Mouse (Mus musculus) frontal cortex, postnatal 25 days (tissue): ENCODE data around the gene Defb21.

Experiments
- DNase-seq, 2 experiments: peaks; one replicate each; pipeline ENCODE4 v3.0.0; 2022; ENCODE audit warnings: low spot score in 2 of 2

The Defb21 gene

GRCm38 (mm10) chr2:152572114-152572794 lies at the start of gene Defb21:
Defb21 (plus strand) TSS chr2:152572744.
- DNase-seq = no peak

DNA sequence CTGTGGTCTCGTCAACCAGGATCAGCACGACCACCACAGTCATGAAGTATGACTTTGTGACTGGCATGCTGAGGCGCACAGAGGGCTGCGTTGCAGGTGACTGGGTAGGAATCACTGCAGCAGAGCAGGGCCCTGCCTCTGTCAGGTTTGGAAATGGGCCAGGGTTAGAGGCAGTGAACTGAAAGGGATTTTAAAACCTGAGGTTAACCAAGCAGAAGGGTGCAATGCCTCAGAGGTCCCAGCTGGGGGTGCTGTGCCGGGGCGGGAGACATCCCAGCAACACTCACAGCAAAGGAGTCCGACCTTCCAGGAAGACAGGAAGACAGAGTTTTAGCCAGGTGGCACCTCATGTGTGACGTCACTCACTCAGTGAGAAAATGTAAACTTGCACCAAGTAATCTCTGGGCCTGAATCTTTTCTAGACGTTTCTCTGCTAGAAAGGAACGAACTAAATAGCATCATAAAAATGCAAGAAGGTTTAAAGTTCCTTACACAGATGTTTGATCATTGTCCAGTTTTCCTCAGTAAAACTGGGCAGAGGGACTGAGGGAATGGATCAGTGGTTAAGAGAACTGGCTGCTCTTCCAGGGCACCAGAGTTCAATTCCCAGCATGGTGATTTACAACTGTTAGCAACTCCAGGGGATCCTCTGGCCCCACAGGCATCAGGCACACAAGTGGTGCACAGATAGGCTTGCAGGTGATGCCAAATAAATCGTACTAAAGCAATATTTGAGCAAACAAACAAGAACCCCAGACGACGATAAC lies 32.4 kb upstream of the Defb21 start, which contains the start of gene Defb29:
Defb29 (minus strand) TSS at position 155 of the 767 bp plus-strand sequence.
- DNase-seq = no peak

DNA sequence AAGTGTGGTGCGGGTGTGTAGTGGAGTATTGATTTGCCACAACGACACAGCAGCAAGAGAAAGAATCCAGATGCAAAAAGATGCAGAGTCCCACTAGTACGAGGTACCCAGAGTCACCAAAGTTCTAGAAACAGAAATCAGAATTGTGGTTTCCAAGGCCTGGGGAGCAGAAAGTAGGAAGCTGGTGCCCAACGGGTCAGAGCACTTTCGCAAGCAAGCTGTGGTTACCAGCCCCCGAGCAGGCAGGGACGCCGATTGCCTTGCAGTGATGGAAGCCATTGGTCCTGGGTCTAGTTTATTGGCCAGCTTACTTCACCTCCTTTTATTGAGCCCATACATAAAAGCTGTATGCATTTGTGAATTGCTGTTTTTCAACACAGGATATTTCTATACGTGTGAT lies 30.6 kb upstream of the Defb21 start:
- no peak for DNase-seq

- no peak for DNase-seq
Observed at GRCm38 (mm10) chr2:152542897-152543296, 29.6 kb upstream of the Defb21 start.

DNA sequence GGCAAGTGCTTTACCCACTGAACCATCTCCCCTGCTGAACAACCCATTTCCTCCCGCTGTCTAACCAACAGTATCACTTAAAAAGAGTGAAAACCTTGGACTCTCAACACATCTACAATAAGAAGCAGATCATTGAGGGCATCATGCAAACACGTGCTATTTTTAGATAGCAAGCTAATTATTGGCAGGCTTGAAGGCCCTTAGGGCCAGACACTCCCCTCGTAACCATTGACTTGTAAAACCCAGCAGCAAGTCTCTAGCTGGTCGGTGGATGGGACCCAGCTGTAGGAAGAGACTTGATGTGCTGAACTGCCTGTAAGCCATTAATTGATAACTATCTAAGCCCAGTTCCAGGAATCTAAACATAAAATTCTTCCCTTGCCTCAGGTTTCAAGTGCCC lies 29.1 kb upstream of the Defb21 start:
- no peak for DNase-seq

DNA sequence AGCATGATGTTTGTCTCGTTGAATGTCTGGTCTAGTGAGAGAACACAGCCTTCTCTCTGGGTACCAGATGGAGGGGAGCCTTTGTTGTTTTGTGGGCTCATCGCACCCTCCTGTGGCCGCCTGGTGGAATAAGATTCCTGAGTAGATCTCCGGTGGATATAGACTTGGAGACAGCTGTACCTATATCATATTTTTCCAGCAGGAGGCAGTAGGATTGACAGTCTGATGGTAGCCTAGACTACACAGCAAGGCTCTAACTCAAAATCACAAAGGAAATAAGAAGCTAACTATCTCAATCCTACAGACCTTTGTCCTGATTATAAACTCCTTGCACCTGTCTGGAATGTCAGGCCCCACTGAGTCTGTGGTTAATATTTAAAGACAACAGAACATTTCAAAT lies 27.9 kb upstream of the Defb21 start:
- peak; percentile 22 to 31 for DNase-seq

- DNase-seq = no peak
Observed at GRCm38 (mm10) chr2:152548124-152548523, 24.4 kb upstream of the Defb21 start.

DNA sequence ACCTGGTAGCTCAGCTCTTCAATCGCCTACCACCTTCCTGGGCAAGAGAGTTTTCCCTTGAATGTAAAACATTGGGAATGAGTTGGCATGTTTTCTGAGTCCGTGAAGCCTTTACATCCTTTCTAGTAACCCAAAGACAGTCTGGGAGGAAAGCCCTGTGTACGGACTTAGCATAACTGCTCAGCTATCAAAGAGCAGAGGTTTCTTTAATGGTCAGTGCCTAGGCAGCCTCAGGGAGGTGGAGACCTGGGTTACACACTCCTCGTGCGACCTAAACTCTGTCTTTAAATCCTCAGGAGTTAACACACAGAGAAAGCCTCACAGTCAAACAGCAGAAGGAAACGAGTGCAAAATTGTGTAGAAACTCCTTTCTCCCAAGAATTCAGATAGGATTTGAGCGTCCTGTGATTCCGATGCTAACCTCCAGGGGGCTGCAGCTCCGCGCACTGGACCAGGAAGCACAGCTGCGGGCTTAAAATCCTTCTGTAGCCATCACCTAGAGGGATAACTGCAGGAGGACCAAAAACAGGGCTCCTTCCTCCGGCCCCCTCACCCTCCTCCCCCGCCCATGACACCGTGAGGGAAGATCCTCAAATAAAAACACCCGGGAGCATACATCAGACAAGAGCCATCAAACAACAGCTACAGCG lies 18.6 kb upstream of the Defb21 start:
- DNase-seq = peak; percentile 47 to 60

DNA sequence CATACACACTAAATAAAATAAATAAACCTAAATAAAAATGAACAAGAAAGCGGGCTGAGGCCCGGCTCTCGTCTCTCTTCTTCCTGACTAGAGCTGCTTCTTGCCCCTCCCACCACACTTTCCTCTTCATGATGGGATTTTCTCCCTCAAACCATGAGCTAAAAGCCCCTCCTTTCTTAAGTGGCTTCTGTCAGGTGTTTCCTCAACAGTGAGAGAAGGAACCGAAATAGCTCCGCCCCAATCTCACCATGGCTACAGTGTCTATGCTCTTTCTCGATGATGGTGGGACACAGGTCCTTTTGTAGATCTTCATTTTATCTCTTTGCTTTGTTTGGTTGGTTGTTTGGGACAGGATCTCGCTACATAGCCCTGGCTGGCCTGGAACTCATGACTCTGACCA lies 15.9 kb upstream of the Defb21 start:
- DNase-seq = no peak

DNA sequence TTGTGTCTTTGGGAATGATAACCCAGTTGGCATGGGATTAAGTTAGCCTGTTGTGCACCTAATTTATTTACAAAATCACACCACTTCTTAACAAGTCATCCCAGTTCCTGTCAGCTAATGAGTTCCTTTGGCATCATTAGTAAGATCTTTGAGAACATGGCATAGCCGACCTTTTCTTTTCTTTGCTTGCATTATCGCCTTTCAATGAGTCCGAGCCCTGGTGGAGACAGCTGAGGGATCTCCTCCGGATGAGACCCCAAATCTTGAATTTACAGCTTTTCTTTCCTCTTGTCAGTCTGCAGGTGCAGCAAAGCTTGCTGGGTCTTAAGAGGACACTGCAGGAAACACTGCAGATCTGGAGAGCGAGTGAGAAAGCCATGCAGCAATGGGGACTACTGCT lies 3.5 kb upstream of the Defb21 start, which contains the start of gene Gm17416:
Gm17416 (plus strand) TSS at position 301 of the 400 bp plus-strand sequence.
- DNase-seq = no peak

- DNase-seq = no peak
Observed at GRCm38 (mm10) chr2:152569881-152570280, 2.7 kb upstream of the Defb21 start.

GRCm38 (mm10) chr2:152570313-152570712 lies 2.2 kb upstream of the Defb21 start:
- DNase-seq = no peak

DNA sequence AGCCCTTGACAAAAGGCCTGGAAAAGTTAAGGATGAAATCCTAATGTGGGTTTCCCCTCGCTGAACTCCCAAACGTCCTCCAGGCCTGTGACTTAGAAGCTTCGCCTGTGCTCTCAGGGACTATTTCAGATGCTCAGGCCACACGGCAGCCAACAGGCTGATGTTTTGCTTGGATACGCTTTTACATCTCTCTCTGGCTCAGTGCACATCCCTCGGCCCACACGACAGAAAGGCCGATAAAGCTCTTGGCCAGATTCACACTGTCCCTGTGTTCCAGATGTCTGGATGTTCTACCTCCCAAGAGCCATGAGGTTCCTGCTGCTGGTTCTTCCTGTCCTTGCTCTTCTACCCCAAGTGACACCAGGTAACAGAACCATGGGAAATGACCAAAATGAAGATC lies 940 bp downstream of the Defb21 start:
- no peak for DNase-seq

DNA sequence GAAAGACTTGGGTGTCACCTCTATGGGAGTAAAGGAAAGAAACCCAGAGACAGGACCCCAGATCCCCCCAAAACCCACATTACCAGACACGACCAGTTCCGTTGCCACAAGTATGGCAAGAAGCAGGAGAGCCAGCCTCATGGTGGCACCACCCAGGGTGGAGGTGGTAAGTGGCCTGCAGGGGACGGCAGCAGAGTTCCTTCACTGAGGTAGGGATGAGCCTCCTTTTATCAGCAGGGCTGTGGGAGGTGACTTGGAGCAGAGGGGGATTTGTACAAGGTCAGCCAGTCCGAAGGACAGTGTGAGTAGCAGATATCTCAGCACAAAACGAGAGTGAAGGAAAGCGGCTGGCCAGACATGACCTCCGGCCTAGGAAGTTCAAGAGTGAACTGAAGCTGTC lies 7.6 kb downstream of the Defb21 start, which contains the start of gene Defb19:
Defb19 (minus strand) TSS at position 206 of the 400 bp plus-strand sequence.
- no peak for DNase-seq

- DNase-seq = no peak
Observed at GRCm38 (mm10) chr2:152580612-152581011, 8.1 kb downstream of the Defb21 start.

- DNase-seq = no peak
Observed at GRCm38 (mm10) chr2:152586926-152587560, 14.5 kb downstream of the Defb21 start.

DNA sequence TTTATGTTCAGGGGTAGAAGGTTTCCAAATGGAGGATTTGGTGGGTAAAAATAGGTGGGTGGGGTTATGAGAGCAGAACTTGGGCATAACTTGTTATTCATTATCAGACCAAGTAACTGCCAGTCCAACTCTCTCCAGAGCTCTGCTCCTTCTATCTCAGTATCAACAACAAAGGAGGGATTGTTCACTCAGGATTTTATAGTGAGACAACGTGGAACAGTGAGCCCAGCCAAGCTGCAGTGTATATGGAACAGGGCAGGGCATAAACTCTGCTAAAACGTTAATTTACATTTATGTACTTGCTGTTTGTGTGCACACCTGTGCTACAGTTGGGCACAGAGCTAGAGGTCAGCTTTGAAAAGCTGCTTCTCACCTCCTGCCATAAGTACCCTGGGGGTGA lies 15.9 kb downstream of the Defb21 start:
- no peak for DNase-seq

DNA sequence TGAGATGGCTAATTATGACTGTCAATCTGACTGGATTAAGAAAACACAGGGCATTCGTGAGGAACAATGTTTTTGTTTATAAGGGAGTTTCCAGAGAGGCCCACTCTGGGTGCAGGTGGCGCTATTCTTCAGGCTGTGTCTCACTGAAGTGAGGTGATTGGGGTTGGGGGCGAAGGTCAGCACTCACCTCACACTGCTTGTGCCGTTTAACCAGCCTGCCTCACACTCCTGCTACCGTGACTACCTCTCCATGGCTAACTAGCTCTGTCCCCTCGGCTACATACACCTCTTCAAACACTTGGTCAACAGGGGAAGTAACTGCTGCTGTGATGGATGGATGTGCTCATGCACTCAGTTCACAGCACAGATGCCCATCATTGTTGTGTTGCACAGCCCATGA lies 16.5 kb downstream of the Defb21 start:
- DNase-seq = no peak

DNA sequence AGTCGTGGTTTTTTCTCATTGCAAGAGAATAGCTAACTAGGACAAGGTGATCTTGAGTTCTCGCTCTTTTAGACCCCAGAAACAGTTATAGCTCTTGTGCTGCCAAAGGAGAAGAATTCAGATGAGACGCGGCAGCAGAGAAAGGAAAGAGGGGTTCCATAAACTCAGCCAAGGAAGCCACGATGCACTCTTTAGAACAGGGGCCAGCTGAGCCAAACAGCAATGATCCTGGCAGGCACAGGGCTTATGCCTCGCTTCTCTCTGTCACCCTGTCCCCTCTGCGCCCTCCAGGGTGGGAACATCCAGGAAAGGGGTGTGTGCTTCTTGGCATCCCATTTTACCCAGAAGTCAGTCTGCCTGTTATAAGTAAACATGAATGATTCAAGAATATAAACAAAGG lies 26.8 kb downstream of the Defb21 start, which contains the start of gene Defb45:
Defb45 (minus strand) TSS at position 101 of the 400 bp plus-strand sequence.
- DNase-seq = no peak

- no peak for DNase-seq
Observed at GRCm38 (mm10) chr2:152600076-152600475, 27.5 kb downstream of the Defb21 start.

- no peak for DNase-seq
Observed at GRCm38 (mm10) chr2:152601275-152601960, 28.9 kb downstream of the Defb21 start.
